Comparison of ENCODE assay signal across 19 mouse cellular contexts in the genomic region with DNA sequence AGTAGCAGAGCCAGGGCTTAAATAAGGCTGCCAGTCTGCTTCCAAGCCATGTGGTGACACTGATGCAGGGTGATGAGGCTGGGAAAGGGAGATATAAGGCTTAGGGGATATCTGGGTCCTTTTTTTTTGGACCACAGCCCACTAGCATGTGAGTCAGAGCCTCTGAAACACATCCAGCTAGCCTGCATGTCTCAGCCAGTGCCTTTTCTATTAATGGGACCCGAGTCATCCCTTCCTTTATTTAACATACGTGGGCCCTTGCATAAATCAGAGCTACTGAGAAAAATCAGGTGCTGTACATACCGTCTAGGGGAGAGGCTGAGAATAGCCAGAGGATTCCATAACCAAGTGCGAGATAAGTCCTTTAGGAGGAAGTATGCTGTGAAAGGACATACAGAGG. TPM values are rescaled to one million over a fixed set of nuclear protein-coding genes. Genes with fewer than 3 reads are reported as not detected.
DNase-seq lines count a peak whose midpoint lies in the region; ATAC-seq and TF ChIP-seq lines count a peak whose summit lies in the region.
"Had no signal": no experiment of that assay in that cellular context is flagged by ENCODE, and none has a peak within 500 bp of the region (broad histone marks: within the 10 kb centered on the region; RNA-seq: fewer than 3 reads in every experiment).

No protein-coding gene starts in this region.

- no peak overlapping the region for H3K4me3 ChIP-seq in heart, embryonic 14.5 days (ENCODE audit: control insufficient read depth in 1 of 2, insufficient read depth in 1 of 2, low read depth in 1 of 2, low read length in 2 of 2)
- H3K4me3 ChIP-seq in limb, embryonic 11.5 days (ENCODE audit: low read depth, low read length), result no peak overlapping the region
- H3K4me3 ChIP-seq in limb, embryonic 10.5 days, result no peak overlapping the region
- H3K4me3 ChIP-seq in stomach, embryonic 16.5 days (replicated peaks; ENCODE audit: low read length), result no peak overlapping the region
- H3K4me3 ChIP-seq in stomach, postnatal 0 days (ENCODE audit: low read depth, low read length), result no peak overlapping the region
- H3K4me3 ChIP-seq: embryonic facial prominence, embryonic 15.5 days; forebrain, embryonic 12.5 days had no signal

- no peaks in the 10 kb centered on the region for H3K27me3 ChIP-seq in heart, embryonic 14.5 days (ENCODE audit: control insufficient read depth, insufficient read depth, low read length)
- no peaks in the 10 kb centered on the region for H3K27me3 ChIP-seq in limb, embryonic 11.5 days (ENCODE audit: control insufficient read depth, insufficient read depth, low read length)
- H3K27me3 ChIP-seq in limb, embryonic 10.5 days (ENCODE audit: low read depth, poor library complexity, severe bottlenecking), result no peaks in the 10 kb centered on the region
- no peaks in the 10 kb centered on the region for H3K27me3 ChIP-seq in stomach, embryonic 16.5 days (ENCODE audit: control insufficient read depth, insufficient read depth, low read length)
- no peaks in the 10 kb centered on the region for H3K27me3 ChIP-seq in stomach, postnatal 0 days (ENCODE audit: control insufficient read depth, insufficient read depth, low read length)
- H3K27me3 ChIP-seq: CH12.LX; embryonic facial prominence, embryonic 15.5 days; forebrain, embryonic 12.5 days had no signal

- no peak overlapping the region for H3K4me2 ChIP-seq in heart, embryonic 14.5 days (ENCODE audit: low read length)
- no peak overlapping the region for H3K4me2 ChIP-seq in limb, embryonic 11.5 days (ENCODE audit: low read depth, severe bottlenecking)
- no peak overlapping the region for H3K4me2 ChIP-seq in stomach, embryonic 16.5 days (ENCODE audit: low read depth, low read length)
- H3K4me2 ChIP-seq in stomach, postnatal 0 days (replicated peaks; ENCODE audit: low read depth), result no peak overlapping the region
- H3K4me2 ChIP-seq: embryonic facial prominence, embryonic 15.5 days; forebrain, embryonic 12.5 days; hindbrain, embryonic 14.5 days had no signal

- H3K9me3 ChIP-seq in heart, embryonic 14.5 days (ENCODE audit: control insufficient read depth, low read length), result 0 out of 2 replicates have a peak, but pooled peaks cover 4% of the 10 kb centered on the region
- no peaks in the 10 kb centered on the region for H3K9me3 ChIP-seq in limb, embryonic 11.5 days (ENCODE audit: control insufficient read depth, low read length)
- H3K9me3 ChIP-seq in limb, embryonic 10.5 days (replicated peaks), result no peaks in the 10 kb centered on the region
- H3K9me3 ChIP-seq in stomach, embryonic 16.5 days (replicated peaks; ENCODE audit: control insufficient read depth, low read length), result no peaks in the 10 kb centered on the region; the same call in 1 of the 2 replicates
- H3K9me3 ChIP-seq in stomach, postnatal 0 days (ENCODE audit: control insufficient read depth, low read length), result no peaks in the 10 kb centered on the region
- H3K9me3 ChIP-seq: embryonic facial prominence, embryonic 15.5 days; forebrain, embryonic 12.5 days had no signal

- no peak for TF ChIP-seq EP300 in stomach, postnatal 0 days (optimal IDR thresholded peaks at IDR 0.05)

- H3K9ac ChIP-seq in heart, embryonic 14.5 days (ENCODE audit: low read length), result no peak overlapping the region
- no peak overlapping the region for H3K9ac ChIP-seq in limb, embryonic 11.5 days (ENCODE audit: low read length)
- no peak overlapping the region for H3K9ac ChIP-seq in stomach, embryonic 16.5 days (ENCODE audit: low read length)
- no peak overlapping the region for H3K9ac ChIP-seq in stomach, postnatal 0 days (ENCODE audit: low read length)
- H3K9ac ChIP-seq: embryonic facial prominence, embryonic 15.5 days; forebrain, embryonic 12.5 days; hindbrain, embryonic 14.5 days had no signal

- DNase-seq in embryo, embryonic 10 days (ENCODE audit: low spot score), result peak; percentile 2
- no peak for DNase-seq in embryo, embryonic 10.5 days (ENCODE audit: low spot score)
- DNase-seq in heart, adult 9 months (ENCODE audit: low spot score in 2 of 2), result no peak
- DNase-seq in limb, embryonic 11.5 days (ENCODE audit: low spot score), result peak; percentile 16
- no peak for DNase-seq in limb, embryonic 10.5 days (ENCODE audit: low spot score)
- no peak for DNase-seq in stomach, postnatal 0 days (ENCODE audit: low spot score)
- DNase-seq: adrenal gland, postnatal 36 days; gastrocnemius, postnatal 36 days; heart, postnatal 14 days; kidney, adult 11 months; kidney, postnatal 36 days; liver; lung, adult 18-20 months had no signal

- H3K4me1 ChIP-seq in heart, embryonic 14.5 days (ENCODE audit: control insufficient read depth in 2 of 2, insufficient read depth in 2 of 2, low read length in 2 of 2), result no peaks in the 10 kb centered on the region
- H3K4me1 ChIP-seq in limb, embryonic 11.5 days (ENCODE audit: control insufficient read depth, insufficient read depth, low read length), result no peaks in the 10 kb centered on the region
- peaks cover 6% of the 10 kb centered on the region; the same call in 1 of the 2 replicates for H3K4me1 ChIP-seq in limb, embryonic 10.5 days
- H3K4me1 ChIP-seq in stomach, embryonic 16.5 days (ENCODE audit: control insufficient read depth, insufficient read depth, low read length), result no peaks in the 10 kb centered on the region
- no peaks in the 10 kb centered on the region for H3K4me1 ChIP-seq in stomach, postnatal 0 days (replicated peaks; ENCODE audit: control insufficient read depth, insufficient read depth)
- H3K4me1 ChIP-seq: embryonic facial prominence, embryonic 15.5 days had no signal

- WGBS in heart, embryonic 14.5 days, result 30% methylated on average over 4 of the region's 4 CpGs
- 83% methylated on average over 4 of the region's 4 CpGs for WGBS in limb, embryonic 11.5 days
- WGBS in limb, embryonic 10.5 days, result 92% methylated on average over 4 of the region's 4 CpGs
- WGBS in stomach, embryonic 16.5 days, result 59% methylated on average over 4 of the region's 4 CpGs
- 44% methylated on average over 4 of the region's 4 CpGs for WGBS in stomach, postnatal 0 days

- no peak overlapping the region for H3K27ac ChIP-seq in heart, embryonic 14.5 days (replicated peaks in 1 of 2; ENCODE audit: control insufficient read depth in 1 of 2, insufficient read depth in 1 of 2, low read depth in 2 of 2, low read length in 2 of 2)
- no peak overlapping the region for H3K27ac ChIP-seq in limb, embryonic 11.5 days (replicated peaks; ENCODE audit: low read depth, low read length)
- H3K27ac ChIP-seq in limb, embryonic 10.5 days, result no peak overlapping the region
- no peak overlapping the region for H3K27ac ChIP-seq in stomach, embryonic 16.5 days (ENCODE audit: low read length)
- no peak overlapping the region for H3K27ac ChIP-seq in stomach, postnatal 0 days (replicated peaks)
- H3K27ac ChIP-seq: embryonic facial prominence, embryonic 15.5 days; forebrain, embryonic 12.5 days; hindbrain, embryonic 14.5 days had no signal

- TF ChIP-seq CTCF in stomach, postnatal 0 days (IDR thresholded peaks at IDR 0.05; ENCODE audit: low read depth), result no peak

- no peaks in the 10 kb centered on the region for H3K36me3 ChIP-seq in heart, embryonic 14.5 days (ENCODE audit: control insufficient read depth, insufficient read depth, low read length)
- H3K36me3 ChIP-seq in limb, embryonic 11.5 days (ENCODE audit: control insufficient read depth, insufficient read depth, low read length), result no peaks in the 10 kb centered on the region
- no peaks in the 10 kb centered on the region for H3K36me3 ChIP-seq in limb, embryonic 10.5 days
- H3K36me3 ChIP-seq in stomach, embryonic 16.5 days (ENCODE audit: control insufficient read depth, insufficient read depth, low read length), result no peaks in the 10 kb centered on the region
- no peaks in the 10 kb centered on the region for H3K36me3 ChIP-seq in stomach, postnatal 0 days (ENCODE audit: control insufficient read depth, insufficient read depth, low read length)
- H3K36me3 ChIP-seq: embryonic facial prominence, embryonic 15.5 days; forebrain, embryonic 12.5 days had no signal

- peak; percentile 43; the same call in 1 of the 2 replicates for ATAC-seq in heart, embryonic 14.5 days (ENCODE audit: insufficient number of reproducible peaks, insufficient read depth, low FRiP score, low read depth)
- ATAC-seq in limb, embryonic 11.5 days (ENCODE audit: insufficient number of reproducible peaks, low FRiP score, low TSS enrichment, low read depth), result no peak
- ATAC-seq in stomach, embryonic 16.5 days (ENCODE audit: insufficient read depth, low FRiP score), result peak; percentile 47; the same call in 1 of the 2 replicates
- ATAC-seq in stomach, postnatal 0 days (ENCODE audit: low FRiP score, low TSS enrichment), result no peak

RNA-seq across cellular contexts. Expression of a gene that starts 37.0 kb away (rescaled TPM):
- polyA plus RNA-seq in heart, embryonic 14.5 days (2014; fragmentation: Nextera tagmentation; extraction: Ambion mirVana), result 0.11 and 0.42 TPM in 2 replicates
- polyA plus RNA-seq in limb, embryonic 11.5 days (2014; fragmentation: Nextera tagmentation; extraction: Ambion mirVana), result 3.6 and 4.4 TPM in 2 replicates
- 5.1 and 5.7 TPM in 2 replicates for polyA plus RNA-seq in limb, embryonic 10.5 days (2016; fragmentation: Nextera tagmentation; extraction: Ambion mirVana)
- 0.96 and 1.6 TPM in 2 replicates for polyA plus RNA-seq in stomach, embryonic 16.5 days (2015; fragmentation: Nextera tagmentation; extraction: Ambion mirVana)
- polyA plus RNA-seq in stomach, postnatal 0 days (2015; fragmentation: Nextera tagmentation; extraction: Ambion mirVana), result 0.53 and 0.90 TPM in 2 replicates

Comparison
In these comparisons a context has a peak if more than half of its experiments do, and no peak if none do; other contexts are left out.
1. DNase-seq: peak in embryo, embryonic 10 days (single experiment) and limb, embryonic 11.5 days (single experiment); none in embryo, embryonic 10.5 days (single experiment), heart, adult 9 months (0 of 2), limb, embryonic 10.5 days (single experiment) and stomach, postnatal 0 days (single experiment).
2. ATAC-seq: peak in heart, embryonic 14.5 days (single experiment) and stomach, embryonic 16.5 days (single experiment); none in limb, embryonic 11.5 days (single experiment) and stomach, postnatal 0 days (single experiment).